Mouse (Mus musculus): Measurements from ENCODE around the gene Sft2d2. TPM values are rescaled to one million over a fixed set of nuclear protein-coding genes. Genes with fewer than 3 reads are reported as not detected.

Sft2d2 gene
- polyA plus RNA-seq, 1 experiment = 85.4 TPM

DNA sequence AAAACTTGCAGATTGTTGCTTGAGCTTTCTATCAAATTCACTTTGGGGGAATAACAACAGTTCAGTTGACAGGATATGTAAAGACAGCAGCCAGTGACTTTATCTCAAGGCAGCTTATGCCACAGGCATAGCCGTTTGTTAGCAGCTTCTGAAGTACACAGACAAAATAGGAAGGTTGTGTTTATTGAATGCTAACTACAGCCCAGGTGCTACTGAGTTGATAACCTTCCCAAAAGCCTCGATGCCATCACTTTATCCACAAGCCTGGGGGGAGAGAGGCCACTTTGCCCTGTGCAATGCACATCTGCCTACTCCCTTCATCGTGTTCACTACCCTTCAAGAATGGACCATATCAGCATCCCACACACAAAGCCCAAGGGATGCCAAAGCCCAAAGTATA, 54.0 kb downstream of the Sft2d2 start:
- no peak overlapping the region for H3K27ac ChIP-seq (ENCODE audit: insufficient read depth, low read depth, low read length)
- no peaks in the 10 kb centered on the region; the same call in 1 of the 2 replicates for H3K4me1 ChIP-seq (ENCODE audit: control insufficient read depth, insufficient read depth, insufficient read length, low read length)
- no peak for TF ChIP-seq CTCF (IDR thresholded peaks at IDR 0.05; ENCODE audit: extremely low read depth, insufficient read length, insufficient replicate concordance, low read depth, low read length)
- no peak for TF ChIP-seq POLR2A (IDR thresholded peaks at IDR 0.05; ENCODE audit: low read depth, low read length)
- no peak overlapping the region for H3K4me3 ChIP-seq (ENCODE audit: low read depth, low read length)
- no peaks in the 10 kb centered on the region for H3K36me3 ChIP-seq (ENCODE audit: control insufficient read depth, insufficient read depth, low read length)
- WGBS = 60% methylated on average over 3 of the region's 3 CpGs
- H3K27me3 ChIP-seq (ENCODE audit: control insufficient read depth, insufficient read depth, low read length) = no peaks in the 10 kb centered on the region

DNA sequence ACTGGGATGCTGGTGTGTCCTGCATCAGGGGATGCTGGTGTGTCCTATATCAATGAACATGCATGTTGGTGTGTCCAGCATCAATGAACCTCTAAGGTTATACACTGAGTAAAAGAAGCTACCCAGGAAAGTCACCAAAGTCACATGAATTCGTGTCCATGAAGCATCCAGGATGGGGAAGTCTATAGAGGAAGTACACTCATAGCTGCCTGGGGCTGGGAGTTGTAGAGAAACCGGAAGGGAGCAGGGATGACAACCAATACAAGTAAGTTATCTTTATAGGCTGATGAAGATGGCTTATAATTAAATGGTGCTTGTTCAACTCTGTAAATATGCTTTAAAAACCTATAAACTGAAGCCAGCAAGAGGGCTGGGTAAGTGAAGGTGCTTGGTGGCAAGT, 60.4 kb downstream of the Sft2d2 start:
- H3K27me3 ChIP-seq (ENCODE audit: control insufficient read depth, insufficient read depth, low read length) = no peaks in the 10 kb centered on the region
- no peak overlapping the region for H3K4me3 ChIP-seq (ENCODE audit: low read depth, low read length)
- H3K36me3 ChIP-seq (ENCODE audit: control insufficient read depth, insufficient read depth, low read length) = no peaks in the 10 kb centered on the region
- no peak for TF ChIP-seq POLR2A (IDR thresholded peaks at IDR 0.05; ENCODE audit: low read depth, low read length)
- no peak for TF ChIP-seq CTCF (IDR thresholded peaks at IDR 0.05; ENCODE audit: extremely low read depth, insufficient read length, insufficient replicate concordance, low read depth, low read length)
- no peak overlapping the region for H3K27ac ChIP-seq (ENCODE audit: insufficient read depth, low read depth, low read length)
- 50% methylated on average over 2 of the region's 2 CpGs for WGBS
- no peaks in the 10 kb centered on the region for H3K4me1 ChIP-seq (ENCODE audit: control insufficient read depth, insufficient read depth, insufficient read length, low read length)

DNA sequence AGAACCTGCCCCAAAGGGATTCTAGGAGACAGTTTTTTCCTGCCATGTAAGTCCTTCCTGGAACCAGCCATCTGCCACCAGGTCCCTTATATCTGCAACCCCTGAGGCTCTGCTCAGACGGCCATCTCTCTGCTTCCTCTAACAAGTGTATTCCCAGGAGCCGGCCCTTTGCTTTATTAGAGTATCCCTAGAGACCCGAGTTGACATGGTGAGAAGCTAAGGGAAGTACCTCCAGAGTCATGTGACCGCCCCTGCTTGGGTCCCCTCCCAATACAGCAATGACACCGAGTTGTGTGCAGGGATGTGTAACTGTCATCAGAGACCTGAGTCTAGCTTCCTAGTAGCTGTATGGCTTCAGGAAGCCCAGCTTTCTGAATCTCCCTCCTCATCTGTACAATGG, 61.0 kb downstream of the Sft2d2 start:
- TF ChIP-seq POLR2A (IDR thresholded peaks at IDR 0.05; ENCODE audit: low read depth, low read length) (no peak), CTCF (IDR thresholded peaks at IDR 0.05; ENCODE audit: extremely low read depth, insufficient read length, insufficient replicate concordance, low read depth, low read length) (no peak)
- Histone ChIP-seq H3K36me3 (ENCODE audit: control insufficient read depth, insufficient read depth, low read length) (no peaks in the 10 kb centered on the region), H3K4me3 (ENCODE audit: low read depth, low read length) (no peak overlapping the region), H3K4me1 (ENCODE audit: control insufficient read depth, insufficient read depth, insufficient read length, low read length) (no peaks in the 10 kb centered on the region), H3K27ac (ENCODE audit: insufficient read depth, low read depth, low read length) (no peak overlapping the region), H3K27me3 (ENCODE audit: control insufficient read depth, insufficient read depth, low read length) (no peaks in the 10 kb centered on the region)
- 69% methylated on average over 5 of the region's 5 CpGs for WGBS

DNA sequence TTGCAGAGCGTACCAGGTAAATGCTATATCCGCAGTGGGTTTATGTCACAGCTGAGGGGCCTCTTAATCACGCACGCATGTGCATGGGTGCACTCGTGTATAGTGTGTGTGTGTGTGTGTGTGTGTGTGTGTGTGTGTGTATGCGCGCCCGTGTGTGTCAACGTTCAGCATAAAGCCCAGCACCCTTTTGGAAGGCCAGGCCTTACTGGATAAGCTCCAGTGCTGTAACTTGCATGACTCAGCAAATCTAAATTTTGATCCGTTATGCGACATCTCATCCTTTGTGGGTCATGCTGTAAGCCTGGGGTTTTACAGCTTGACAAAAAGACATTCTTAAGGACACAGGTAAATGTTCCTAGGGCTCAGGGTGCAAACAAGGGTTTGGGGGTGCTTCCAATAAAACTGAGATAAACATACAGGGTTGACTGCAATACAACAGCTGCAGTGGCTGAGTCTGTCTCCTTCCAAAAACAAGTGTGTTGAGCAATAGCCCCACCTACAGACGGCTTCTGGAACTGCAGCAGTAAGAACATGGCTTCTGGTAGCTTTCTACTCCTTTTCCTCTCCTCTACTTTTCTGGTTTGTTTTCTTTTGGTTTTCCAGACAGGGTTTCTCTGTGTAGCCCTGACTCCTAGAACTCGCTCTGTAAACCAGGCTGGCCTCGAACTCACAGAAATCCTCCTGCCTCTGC, 61.9 kb downstream of the Sft2d2 start:
- H3K4me3 ChIP-seq (ENCODE audit: low read depth, low read length) = no peak overlapping the region
- 69% methylated on average over 14 of the region's 14 CpGs for WGBS
- no peaks in the 10 kb centered on the region for H3K27me3 ChIP-seq (ENCODE audit: control insufficient read depth, insufficient read depth, low read length)

DNA sequence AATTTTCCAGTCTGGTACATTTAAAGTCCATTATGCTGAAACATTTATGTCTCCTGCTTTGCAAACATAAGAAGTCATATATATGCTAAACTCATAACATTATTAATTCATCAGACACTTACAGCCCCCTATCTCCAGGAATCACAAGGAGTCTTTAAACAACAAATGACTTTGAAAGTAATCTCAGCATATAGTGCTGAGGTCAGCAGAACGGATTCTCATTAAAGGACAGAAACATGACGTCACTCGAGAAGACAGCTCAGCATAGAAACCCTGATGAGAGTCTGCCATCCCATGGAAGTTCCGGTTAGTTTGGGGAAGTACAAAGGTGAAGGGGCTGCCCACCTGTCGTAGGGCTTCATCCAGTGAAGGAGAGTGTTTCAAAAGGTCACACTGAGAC, 64.7 kb downstream of the Sft2d2 start:
- Histone ChIP-seq H3K27me3 (ENCODE audit: control insufficient read depth, insufficient read depth, low read length) (no peaks in the 10 kb centered on the region), H3K4me3 (ENCODE audit: low read depth, low read length) (no peak overlapping the region), H3K4me1 (ENCODE audit: control insufficient read depth, insufficient read depth, insufficient read length, low read length) (no peaks in the 10 kb centered on the region), H3K36me3 (ENCODE audit: control insufficient read depth, insufficient read depth, low read length) (no peaks in the 10 kb centered on the region), H3K27ac (ENCODE audit: insufficient read depth, low read depth, low read length) (no peak overlapping the region)
- WGBS = 52% methylated on average over 5 of the region's 5 CpGs
- TF ChIP-seq CTCF (IDR thresholded peaks at IDR 0.05; ENCODE audit: extremely low read depth, insufficient read length, insufficient replicate concordance, low read depth, low read length) (no peak), POLR2A (IDR thresholded peaks at IDR 0.05; ENCODE audit: low read depth, low read length) (no peak)

More for the DNA sequence above, 61.9 kb downstream of the Sft2d2 start:
- Histone ChIP-seq H3K4me1 (ENCODE audit: control insufficient read depth, insufficient read depth, insufficient read length, low read length) (no peaks in the 10 kb centered on the region), H3K36me3 (ENCODE audit: control insufficient read depth, insufficient read depth, low read length) (no peaks in the 10 kb centered on the region), H3K27ac (ENCODE audit: insufficient read depth, low read depth, low read length) (no peak overlapping the region)
- TF ChIP-seq POLR2A (IDR thresholded peaks at IDR 0.05; ENCODE audit: low read depth, low read length) (no peak), CTCF (IDR thresholded peaks at IDR 0.05; ENCODE audit: extremely low read depth, insufficient read length, insufficient replicate concordance, low read depth, low read length) (no peak)

Other genes starting within 250 kb of the Sft2d2 start
- gene Tbx19, start 33.7 kb downstream of the Sft2d2 start, polyA plus RNA-seq (2012; rRNA removed) = 0.08 and 0.11 TPM in 2 replicates
- 11.3 and 19.2 TPM in 2 replicates for gene Tiprl, start 42.6 kb upstream of the Sft2d2 start, polyA plus RNA-seq (2012; rRNA removed)
- 1.7 and 2.4 TPM in 2 replicates for gene Gpr161, start 101.4 kb upstream of the Sft2d2 start, polyA plus RNA-seq (2012; rRNA removed)

Measured in small intestine, adult 2 months (tissue).